Mouse (Mus musculus) adrenal gland, adult 10 weeks (tissue): Measurements from ENCODE around the gene D1Ertd622e. TPM values are rescaled to one million over a fixed set of nuclear protein-coding genes. Genes with fewer than 3 reads are reported as not detected.

Source experiments
- polyA plus RNA-seq: library from polyadenylated mRNA; stranded (reverse); fragments of 350-450 nt; fragmentation: Illumina TruSeq; extraction: RNeasy Lipid Tissue Mini Kit (QIAGEN cat#74804); gene quantifications from one replicate; pipeline ENCODE4 v1.2.3, GENCODE M21; 2014; ENCODE audit warnings: low read depth, low replicate concordance

The D1Ertd622e gene
- 38.2 TPM for polyA plus RNA-seq

DNA sequence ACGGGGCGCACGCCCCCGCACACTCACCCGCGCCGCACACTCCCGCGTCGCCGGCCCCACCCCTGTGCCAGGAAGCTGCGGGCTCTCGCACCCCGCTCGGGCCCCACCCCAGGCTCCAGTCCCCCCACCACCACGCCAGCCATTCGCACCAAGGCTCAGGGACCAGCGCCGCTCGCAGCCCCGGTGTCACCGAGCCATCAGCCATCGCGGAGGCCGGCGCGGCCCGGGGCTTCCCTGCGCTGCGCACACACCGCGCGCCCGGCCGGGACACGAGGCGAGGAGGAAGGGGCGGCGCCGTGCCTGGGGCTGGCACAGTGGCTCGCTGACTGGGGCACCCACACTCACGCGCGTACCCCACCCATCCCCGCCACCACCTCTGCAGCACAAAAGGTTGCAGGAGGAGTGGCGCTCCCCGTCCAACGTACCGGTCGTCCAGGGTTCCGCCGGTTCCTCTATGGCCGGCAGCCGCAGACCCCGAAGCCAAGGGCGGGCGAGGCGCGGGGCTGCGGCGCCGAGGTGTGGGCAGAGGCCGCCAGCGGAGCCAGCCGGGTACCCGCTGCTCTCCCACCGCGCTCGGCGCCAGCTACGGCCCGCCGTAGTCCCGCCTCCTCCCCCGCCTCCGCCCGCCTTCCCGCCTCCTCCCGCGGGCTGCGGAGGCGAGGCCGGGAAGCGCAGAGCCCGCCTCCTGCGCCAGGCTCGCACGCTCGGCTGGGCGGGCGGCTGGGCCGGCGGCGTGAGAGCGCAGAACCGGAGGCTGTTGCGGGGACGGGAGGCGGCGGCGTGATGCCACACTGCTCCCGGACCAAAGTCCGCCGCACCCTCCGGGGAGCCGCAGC is at the start of gene D1Ertd622e:
D1Ertd622e (minus strand) TSS at position 669 of the 836 bp plus-strand sequence.

Other genes starting within 250 kb of the D1Ertd622e start
- 22.1 TPM for gene Gin1, start 108.1 kb upstream of the D1Ertd622e start, polyA plus RNA-seq
- gene Ppip5k2, start 108.3 kb upstream of the D1Ertd622e start, polyA plus RNA-seq = 27.9 TPM